Mouse (Mus musculus) embryo, embryonic 10 days (tissue): ENCODE measurements at regions not wholly inside any gene's neighbourhood (a gene's known extent, or its start where the extent isn't known, plus 50 kb on each side); places are given as distances from the start of the nearest gene placed in this dataset.
"Not testable (repeated sequence)": the region's sequence is repeated elsewhere in the genome, so short reads cannot be mapped to it uniquely, and the experiment has no call there.

Experiments
- DNase-seq: peaks from one replicate; pipeline ENCODE4 v3.0.0-alpha.2; 2015; ENCODE audit warnings: low spot score

DNA sequence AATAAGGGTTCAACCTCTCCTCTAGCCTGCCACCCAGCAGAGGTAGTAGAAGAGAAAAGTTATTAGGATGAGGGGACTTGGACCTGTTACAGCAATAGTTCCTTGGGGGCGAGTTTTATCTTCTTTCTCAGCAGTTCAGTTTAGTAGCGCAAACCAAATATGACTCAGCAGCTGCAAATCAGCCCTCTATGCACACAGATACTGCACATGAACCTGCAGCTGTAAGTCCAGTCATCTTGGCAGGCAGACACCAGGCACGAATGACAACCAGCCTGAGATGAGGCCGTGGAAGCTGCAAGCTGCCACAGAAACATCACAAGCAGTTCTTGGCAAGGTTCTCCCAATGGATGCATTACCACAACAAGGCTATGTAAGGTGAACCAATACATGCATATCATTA lies 327.0 kb upstream of the Akr1e1 start:
- no peak for DNase-seq

DNA sequence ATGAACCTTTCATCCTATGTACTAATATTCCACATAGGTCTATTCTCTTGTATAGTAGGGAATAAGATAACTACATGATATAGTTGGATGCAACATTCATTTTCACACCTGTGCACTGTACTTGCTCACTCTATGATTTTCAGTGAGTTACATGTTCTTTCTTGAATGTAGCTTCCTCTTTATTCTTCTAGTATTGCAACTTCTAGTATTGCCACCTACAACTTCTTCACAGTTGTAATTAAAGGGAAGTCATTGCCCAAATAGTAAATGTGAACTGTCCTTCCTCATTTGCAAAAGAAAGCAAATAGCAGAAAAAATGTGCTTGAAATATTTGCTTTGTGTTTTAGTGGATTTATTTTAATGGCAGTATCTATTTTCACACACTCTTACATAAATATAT lies 330.9 kb upstream of the Akr1e1 start:
- DNase-seq = no peak

DNA sequence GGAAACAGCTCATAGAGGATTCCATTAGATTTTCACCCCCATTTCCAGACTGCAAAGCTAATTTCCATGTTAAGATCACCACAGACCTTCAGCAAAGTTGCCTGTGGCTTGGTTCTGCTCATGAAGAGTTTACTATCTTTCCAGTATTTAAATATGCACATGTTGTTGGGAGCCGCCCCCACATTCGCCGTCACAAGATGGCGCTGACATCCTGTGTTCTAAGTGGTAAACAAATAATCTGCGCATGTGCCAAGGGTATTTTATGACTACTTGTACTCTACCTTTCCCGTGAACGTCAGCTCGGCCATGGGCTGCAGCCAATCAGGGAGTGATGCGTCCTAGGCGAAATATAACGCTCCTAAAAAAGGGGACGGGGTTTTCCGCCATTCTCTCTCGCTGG lies 333.5 kb upstream of the Akr1e1 start:
- DNase-seq = peak; percentile 13

DNA sequence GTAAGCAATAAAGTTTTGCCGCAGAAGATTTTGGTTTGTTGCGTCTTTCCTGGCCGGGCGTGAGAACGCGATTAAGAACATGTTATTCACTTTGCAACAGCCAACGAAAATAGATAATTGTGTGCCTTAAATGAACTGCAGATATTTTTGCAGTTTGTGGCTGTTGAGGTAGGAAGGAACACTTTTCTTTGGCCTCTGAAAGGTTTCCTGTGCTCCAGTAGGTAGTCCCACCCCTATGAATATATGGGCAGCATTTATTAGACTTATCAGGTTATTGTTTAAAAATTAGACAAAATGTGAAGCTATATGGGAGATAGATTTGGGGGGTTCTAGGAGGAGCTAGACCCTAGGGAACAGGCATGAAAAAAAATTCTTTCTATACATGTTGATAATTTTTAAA lies 334.1 kb upstream of the Akr1e1 start:
- DNase-seq = no peak

DNA sequence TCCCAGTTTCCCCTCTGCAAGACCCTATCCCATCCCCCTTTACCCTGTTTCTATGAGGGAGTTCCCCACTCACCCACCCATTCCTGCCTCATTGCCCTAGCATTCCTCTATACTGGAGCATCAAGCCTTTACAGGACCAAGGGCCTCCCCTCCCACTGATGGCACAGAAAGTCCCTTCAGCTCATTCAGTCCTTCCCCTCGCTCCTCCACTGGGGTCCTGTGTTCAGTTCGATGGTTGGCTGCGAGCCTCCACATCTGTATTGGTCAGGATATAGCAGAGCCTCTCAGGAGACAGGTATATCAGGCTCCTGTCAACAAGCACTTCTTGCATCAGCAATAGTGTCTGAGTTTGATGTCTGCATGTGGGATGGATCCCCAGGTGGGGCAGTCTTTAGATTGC lies 346.4 kb upstream of the Akr1e1 start:
- no peak for DNase-seq

DNA sequence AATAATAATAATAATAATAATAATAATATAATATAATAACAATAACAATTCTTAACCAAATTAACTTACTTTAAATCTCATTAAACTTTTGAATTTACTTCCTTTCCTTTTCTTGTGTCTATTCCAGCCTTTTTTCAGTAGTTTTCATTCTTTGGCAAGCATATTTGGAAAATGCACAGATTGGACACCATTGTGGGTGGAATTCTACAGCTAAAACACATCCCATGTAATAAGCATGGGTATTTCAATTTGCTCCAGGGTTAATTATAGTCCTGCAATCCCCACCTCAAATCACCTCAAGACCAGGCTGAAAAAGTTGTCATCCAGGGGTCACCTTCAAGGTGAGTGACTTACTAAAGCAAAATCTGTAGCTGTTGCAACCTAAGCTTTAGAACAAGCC lies 355.9 kb upstream of the Akr1e1 start:
- DNase-seq = no peak

DNA sequence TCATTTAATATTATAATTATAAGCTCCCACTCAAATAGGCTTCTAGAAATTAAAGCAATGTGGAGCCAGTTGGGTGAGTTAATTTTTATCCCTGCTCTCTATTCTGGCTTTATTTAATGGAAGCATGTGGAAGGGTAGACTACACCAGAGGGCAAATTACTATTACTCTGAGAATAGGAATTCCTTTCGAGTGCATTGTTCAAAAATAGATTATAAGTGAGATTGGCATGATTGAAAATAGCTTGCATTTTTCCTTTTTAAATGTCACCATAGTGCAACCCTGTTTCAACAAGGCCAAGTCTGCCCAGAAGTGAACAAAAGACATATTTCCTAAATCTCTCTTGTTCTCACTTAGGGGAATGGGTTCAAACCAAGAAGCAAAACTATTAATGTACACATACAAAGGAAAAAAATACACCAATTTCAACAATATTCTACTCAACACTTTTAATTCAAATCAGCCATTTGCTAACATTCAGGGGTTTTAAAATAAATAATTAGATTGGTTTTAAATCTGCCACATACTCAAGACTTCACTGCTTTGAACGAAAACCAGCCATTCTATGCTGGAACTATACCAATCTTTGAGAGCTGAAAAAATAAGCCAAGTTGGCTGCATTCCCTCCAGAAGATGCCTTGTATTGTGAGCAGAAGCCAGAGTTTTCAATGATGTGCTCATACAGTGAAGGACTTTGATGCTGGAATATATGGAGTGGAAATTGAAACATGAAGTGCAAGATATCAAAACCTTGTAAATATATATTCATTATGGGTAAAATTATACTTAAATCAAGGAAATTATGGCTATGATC lies 361.3 kb upstream of the Akr1e1 start:
- no peak for DNase-seq

DNA sequence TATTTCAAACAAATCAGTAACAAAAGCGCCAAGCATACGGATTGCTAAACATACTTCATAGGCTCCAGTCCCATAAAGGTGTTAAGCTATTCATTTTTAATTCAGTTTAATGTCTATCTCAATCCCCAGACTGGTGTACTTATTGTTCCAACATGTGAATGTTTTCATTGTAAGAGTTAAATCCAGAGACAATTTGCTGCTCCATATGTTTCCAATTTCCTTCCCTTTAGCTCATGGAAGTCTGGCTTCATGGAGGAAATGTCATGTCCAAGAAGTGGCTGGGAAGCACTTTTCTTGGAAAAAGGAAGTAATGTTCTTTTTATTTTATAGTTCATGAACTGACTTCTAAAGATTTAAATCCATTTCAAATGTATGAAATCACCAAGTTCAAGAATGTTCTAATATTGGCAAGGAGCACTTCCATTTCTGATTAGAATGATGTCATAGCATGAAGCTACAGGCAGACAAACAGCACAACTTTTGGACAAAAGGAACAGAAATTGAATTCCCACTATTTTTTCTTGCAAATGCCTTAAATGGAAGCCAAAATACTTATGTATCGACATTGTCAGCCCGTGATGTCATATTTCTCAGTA lies 362.6 kb upstream of the Akr1e1 start:
- DNase-seq = peak; percentile 52

DNA sequence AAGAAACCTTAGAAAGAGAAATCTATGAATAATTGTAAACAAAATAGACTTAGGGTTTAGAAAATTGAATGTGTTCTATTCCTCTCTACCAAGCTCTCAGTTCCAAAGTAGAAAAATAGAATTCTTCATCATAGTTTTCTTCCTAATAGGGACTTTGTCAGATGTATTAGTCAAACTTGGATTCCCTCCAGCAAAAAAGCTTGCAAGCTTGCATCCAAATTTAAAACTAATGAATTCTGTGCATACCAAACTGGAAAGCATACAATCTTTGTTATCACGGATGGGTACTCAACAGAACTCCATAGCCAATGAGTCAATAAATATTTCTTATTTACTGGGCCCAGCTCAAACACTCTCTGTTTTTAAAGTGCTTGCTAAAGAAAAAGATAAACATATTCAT lies 383.9 kb upstream of the Akr1e1 start:
- no peak for DNase-seq

DNA sequence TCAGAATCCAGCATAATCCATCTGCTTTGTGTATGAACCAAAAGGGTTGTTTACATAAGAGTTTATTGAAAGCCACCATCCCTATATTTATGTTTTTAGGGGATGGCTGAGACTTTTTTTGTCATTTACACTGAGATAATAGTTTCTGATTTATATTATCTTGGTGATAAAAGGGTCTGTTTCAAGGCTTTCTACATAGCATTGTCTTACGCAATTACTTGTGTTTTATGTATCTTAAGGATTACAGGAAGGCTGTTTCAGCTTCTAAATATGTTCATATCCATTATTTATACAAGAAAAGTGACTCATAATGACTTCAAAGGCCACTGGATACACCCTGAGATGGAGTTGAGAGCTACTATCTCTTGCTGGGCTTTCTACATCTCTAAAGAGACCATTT lies 399.3 kb upstream of the Akr1e1 start:
- no peak for DNase-seq

DNA sequence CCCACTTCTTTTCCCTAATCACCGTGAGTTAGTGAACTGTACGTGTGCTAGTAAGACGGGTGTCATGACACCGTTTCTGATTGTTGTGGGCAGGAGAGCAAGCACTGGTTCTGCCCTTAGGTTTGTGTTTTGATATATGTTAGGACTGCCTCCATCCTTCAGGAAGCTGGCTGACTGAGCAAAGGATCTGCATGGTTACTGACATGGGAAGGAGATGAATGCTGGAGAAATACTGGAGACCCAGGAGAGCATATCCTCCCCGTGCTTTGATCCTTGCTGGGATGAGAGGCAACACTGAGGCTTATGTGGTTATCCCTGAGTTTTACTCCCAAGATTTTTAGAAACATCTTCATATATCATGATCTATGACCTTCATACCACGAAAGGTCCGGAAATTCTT lies 413.5 kb upstream of the Akr1e1 start:
- DNase-seq = no peak

DNA sequence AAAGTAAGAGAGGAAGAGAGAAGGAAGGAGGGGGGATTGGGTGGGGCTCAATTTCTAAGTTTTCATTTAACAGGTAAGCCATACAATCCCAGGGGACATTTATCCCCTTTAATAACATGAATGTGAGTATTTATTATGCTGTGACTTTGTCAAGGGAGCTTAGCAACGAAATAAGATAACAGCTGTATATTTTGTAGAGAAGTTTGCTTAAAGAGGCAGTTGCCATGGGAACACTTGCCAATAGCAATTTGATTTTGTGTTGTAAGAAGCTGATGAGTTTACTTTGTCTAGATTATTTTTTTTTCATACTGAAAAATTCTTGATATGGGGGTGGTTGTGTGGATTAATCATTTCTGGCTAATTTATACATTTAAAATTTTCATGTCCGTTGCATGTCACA lies 450.9 kb upstream of the Akr1e1 start:
- DNase-seq = no peak

DNA sequence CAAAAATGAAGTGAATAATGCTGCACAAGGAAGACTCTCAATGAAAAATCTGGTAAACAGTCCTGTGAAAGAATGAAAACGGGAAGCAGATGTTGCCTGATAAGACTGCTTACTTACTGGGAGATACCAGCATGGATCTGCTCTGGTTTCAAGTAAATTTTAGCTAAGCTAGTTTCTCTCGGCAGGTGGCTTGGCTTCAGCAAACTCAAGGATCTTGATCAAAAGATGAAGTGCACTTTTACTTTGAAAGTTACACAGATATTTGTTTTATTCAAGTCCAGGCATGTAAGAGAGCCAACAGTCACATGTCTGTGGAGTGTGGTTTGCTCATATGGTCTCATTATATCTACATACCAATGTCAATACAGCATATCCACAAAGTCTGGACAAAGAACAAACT lies 451.5 kb upstream of the Akr1e1 start:
- peak; percentile 20 for DNase-seq

DNA sequence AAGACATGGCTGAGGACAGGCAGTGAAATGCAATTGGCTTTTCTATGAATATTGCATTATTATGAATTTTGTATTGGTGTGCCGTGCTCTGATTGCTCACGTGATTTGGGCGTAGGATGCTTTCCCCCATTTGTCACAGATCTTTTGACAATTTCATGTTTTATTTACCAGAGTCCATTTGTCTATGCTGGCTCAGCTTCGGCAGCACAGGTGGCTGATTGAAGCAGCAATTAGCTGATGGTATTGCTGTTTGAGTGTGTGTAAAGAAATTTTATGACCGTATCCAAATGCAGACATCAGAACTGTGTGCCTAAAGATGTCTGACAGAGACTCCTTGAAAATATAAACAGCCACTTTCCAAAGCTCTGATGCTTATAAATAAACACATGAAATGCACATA lies 498.5 kb upstream of the Akr1e1 start:
- DNase-seq = no peak

DNA sequence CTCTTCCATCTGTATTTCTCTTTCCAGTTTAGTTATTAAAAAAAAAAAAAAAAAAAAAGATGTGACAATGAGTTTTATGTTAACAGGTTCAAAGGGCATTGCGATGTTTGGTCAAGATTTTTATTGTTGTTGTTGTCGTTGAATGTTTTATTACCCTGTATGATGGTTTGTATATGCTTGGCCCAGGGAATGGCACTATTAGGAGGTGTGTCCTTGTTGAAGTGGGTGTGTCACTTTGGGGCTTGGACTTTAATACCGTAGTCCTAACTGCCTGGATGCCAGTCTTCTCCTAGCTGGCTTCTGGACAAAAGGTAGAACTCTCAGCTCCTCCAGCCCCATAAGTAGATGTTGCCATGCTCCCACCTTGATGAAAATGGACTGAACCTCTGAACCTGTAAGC lies 545.9 kb upstream of the Akr1e1 start:
- DNase-seq = no peak

DNA sequence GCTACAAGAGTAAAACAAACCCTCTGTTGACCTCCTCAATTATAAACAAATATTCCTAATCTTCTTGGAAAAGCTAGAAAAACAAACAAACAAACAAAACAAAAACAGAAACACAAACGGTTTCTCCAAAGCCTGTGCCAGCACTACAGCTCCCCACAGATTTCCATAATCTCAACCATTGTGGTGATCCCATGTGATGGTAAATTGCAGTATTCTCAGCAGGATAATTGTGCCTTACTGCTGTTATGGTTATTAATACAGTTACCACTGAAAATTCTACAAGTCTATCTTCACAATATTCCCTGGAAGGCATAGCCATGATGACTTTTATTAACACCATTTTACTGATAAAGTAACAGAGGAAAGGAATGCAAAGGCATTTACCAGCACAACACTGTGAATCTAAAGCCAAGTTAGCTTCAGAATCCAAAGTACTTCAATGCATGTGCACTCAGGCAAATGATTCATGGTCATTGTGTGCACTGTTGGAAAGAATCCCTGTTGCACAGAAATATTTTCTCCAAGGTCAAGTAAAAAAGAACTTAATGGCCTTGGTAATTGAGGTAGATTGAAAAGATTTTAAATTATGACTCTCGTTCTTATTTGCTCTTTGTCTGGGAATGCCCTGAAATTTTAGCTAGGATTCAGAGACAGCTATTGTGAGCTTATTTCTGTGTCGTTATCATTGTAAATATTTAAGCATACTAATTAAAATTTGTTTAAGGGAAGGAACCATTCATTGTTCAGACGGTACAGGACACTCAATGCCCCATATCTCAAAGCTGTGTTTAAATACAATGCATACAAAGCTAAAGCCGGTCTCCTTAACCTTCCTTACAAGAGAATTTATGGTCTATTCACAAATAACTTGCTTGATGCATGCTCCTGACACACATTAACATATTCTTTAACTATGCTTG lies 551.1 kb upstream of the Akr1e1 start:
- peak; percentile 32 for DNase-seq

DNA sequence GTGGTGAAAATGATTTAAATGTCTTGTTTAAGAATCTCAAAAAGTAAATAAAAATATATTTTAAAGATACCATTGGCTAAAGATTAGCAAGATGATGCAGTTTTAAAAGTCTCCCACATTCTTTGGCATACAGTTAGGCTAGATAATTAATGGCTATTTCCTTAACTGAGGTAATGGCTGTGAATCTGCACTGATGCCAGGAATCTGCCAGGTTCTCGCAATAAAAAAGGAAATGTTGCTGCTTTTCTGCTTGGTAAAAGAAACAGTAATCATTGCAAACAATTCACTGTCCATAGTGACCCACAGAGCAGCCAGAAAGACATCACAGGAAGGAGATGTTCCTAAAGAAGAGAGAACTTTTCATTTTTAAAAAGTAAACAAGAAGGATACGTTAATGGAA lies 557.7 kb upstream of the Akr1e1 start:
- DNase-seq = no peak

DNA sequence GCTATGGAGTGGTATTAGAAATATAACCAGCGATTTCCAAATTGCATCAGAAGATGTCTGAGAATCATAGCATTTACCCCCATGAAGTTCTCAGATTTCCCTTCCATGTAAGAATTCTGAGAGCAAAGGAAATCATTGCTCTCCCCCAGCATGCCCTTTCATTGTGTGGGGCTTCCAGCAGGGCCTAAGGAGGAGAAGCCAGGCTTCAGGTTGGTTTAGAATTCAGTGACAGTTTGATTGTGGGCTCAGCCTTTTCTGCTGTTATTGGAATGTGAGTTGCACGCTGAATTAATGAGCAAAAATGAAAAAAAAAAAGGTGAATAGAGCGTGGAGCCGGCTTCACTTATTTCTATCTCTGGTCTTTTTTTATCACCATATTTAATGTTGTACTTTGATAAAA lies 570.0 kb upstream of the Akr1e1 start:
- DNase-seq = no peak

DNA sequence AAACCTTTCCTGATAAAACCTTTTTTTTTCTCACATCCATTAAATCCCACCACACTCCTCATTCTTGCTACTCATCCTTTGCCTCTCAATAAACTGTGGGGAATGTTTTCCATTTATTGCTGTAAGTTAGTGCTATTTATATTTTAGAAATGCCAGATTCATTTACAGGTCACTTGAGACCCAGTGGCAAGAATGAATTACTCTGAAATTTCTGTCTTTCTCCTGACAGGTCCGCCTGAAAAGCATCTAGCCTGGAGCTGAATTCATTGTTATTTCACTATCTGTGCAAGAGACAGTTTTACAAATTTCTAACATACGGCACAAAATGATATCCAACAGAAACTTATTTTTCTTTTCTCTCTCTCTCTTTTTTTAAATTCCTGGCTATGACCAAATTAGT lies 570.6 kb upstream of the Akr1e1 start:
- no peak for DNase-seq

DNA sequence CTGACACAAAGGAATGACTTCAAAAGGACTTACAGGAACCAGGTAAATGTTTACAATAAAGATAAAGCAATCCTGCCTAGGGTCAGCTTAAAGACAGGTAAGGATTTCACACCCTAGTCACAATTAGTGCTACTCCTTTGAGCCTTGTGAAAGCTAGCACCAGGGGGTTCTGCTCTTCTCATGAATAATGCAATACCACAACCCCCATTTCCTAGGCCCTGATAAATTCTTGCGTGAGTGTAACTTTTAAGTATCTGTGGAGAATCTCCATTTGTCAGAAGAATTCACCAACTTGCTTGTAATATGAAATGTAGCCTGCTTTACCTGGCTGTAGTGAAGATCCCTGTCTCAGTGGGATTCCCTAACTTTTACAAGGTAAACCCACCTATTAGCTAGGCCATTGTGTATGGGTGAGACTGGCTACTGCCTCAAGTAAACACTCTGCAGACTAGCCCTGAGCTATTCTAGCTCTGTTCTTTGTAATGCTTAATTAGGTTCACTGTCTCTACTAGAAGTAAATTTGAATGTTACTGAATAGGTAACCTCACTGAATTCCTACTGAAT lies 576.3 kb upstream of the Akr1e1 start:
- not testable (repeated sequence) for DNase-seq

DNA sequence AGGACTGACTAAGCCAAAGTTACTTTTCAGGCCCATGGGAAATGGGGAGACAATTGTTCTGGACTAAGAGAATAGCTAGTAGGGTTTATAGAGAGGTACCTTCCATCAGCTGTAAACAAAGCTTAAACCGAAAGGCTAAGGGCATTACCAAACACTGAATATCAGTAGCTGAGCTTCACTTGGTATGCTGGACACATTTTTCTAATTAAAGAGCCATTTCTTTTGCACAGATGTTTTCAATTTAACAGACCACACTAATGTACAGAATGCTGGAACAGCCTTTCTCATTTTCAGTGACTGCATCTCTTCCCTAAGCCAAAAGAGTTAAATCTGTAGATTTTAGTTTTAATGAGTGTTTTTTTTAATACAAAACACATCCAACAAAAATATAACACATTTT lies 593.8 kb upstream of the Akr1e1 start:
- DNase-seq = peak; percentile 32

DNA sequence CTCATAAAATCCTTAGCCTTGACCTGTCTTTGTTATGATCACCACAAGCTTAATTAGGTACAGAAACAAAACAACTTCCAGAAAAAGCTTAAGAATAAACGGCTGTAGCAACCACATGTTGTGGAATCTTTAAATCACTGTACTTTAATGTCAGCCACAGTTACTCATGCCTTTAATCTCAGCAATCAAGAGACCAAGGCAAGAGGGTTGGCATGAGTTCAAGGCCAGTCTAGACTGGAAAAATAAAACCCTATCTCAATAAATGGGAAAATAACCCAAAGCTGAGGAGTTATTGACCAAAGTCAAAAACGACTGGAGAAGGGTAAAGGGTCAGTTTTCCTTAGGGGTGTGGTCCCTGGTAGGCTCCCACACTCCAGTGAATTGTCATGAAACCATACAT lies 595.2 kb upstream of the Akr1e1 start:
- DNase-seq = no peak

DNA sequence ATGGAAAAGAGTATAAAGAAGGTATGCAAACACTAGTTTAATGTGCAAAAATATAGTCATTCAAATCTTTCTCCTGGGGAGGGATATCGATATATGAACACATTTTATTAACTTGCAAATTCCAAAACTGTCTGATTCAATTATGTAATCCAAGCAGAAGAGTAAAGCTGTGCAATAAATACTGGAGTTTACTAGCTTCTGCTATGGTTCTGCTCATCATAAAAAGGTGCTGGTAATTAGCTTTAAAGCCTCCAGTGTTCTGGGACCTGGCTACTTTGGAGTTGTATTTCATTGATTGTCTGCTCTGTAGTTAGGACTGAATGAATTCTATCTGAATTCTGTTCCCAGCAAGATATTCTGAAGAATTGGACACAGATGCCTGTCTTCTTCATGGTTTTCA lies 602.7 kb upstream of the Akr1e1 start:
- no peak for DNase-seq
